Mouse (Mus musculus) splenic B cell, adult 2 months (primary cell): ENCODE measurements around the gene Bche.

Source experiments
- DNase-seq: peaks from one replicate; pipeline ENCODE4 v3.0.0-alpha.2; 2011; ENCODE audit warnings: low read depth, low spot score
- H3K27me3 ChIP-seq: 2 replicates; pipeline ENCODE4 v1.6.1; 2012; ENCODE audit warnings: mild to moderate bottlenecking, low read length, moderate library complexity, mixed read lengths; ENCODE audit not compliant: control insufficient read depth, poor library complexity, insufficient read depth, severe bottlenecking
- H3K36me3 ChIP-seq: 2 replicates; pipeline ENCODE4 v1.6.1; 2012; ENCODE audit warnings: mild to moderate bottlenecking, low read length, moderate library complexity, mixed read lengths; ENCODE audit not compliant: control insufficient read depth, poor library complexity, insufficient read depth, severe bottlenecking

The Bche gene

GRCm38 (mm10) chr3:73647064-73647463, 61.2 kb downstream of the Bche start:
- Histone ChIP-seq H3K27me3 (no peaks in the 10 kb centered on the region), H3K36me3 (no peaks in the 10 kb centered on the region)
- DNase-seq, result no peak

GRCm38 (mm10) chr3:73611421-73611820, 96.8 kb downstream of the Bche start:
- no peaks in the 10 kb centered on the region for H3K36me3 ChIP-seq
- DNase-seq, result no peak

GRCm38 (mm10) chr3:73591757-73592533, 116.3 kb downstream of the Bche start:
- no peak for DNase-seq
- Histone ChIP-seq H3K36me3 (no peaks in the 10 kb centered on the region), H3K27me3 (no peaks in the 10 kb centered on the region)

More at GRCm38 (mm10) chr3:73611421-73611820, 96.8 kb downstream of the Bche start:
- H3K27me3 ChIP-seq, result no peaks in the 10 kb centered on the region
